Mouse (Mus musculus) brain, embryonic 14.5 days (tissue): ENCODE results near the gene Sftpa1.

Experiments used
- CTCF ChIP-seq: fragments of 200-500 bp; IDR thresholded peaks from 2 replicates; pipeline ENCODE4 v1.5.1; 2012; ENCODE audit warnings: inconsistent platforms, mild to moderate bottlenecking, moderate library complexity, borderline replicate concordance; ENCODE audit not compliant: insufficient read depth, insufficient read length; ENCODE audit errors: extremely low read depth
- POLR2A ChIP-seq: fragments of 200-500 bp; IDR thresholded peaks from 2 replicates; pipeline ENCODE4 v1.6.1; 2012; ENCODE audit warnings: mild to moderate bottlenecking, inconsistent platforms, borderline replicate concordance; ENCODE audit not compliant: poor library complexity, insufficient read depth, insufficient read length, severe bottlenecking; ENCODE audit errors: extremely low read depth

DNA sequence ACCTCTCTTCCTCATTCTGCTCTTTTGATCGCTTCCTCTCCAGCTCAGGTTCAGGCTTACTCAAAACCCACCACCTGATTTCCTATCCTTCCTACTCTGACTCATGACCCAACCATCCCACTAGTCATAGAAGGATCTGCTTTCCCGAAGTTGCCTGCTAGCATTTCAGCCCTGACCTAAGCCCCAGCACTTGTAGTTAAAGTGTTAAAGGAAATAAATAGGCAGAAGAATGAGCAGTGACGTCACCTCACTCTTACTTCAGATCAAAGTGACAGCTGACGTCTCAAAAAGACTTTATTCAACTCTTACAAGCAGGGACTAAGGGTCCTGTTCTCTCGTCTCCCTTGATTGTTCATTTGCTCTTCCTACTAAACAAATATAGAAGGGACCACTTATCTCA lies 35.7 kb downstream of the Sftpa1 start:
- no peak for TF ChIP-seq CTCF
- TF ChIP-seq POLR2A, result no peak
